Mouse (Mus musculus) E14TG2a.4 (cell line): Measurements from ENCODE around the gene Zfp668.

ENCODE experiments used
- CTCF ChIP-seq: conservative IDR thresholded peaks from 2 replicates; pipeline ENCODE4 v1.5.1; 2014; ENCODE audit warnings: low read length
- NANOG ChIP-seq: IDR thresholded peaks from 2 replicates; pipeline ENCODE4 v1.6.1; 2014; ENCODE audit warnings: borderline replicate concordance, low read length, mixed read lengths
- POU5F1 ChIP-seq: IDR thresholded peaks from 2 replicates; pipeline ENCODE4 v1.6.1; 2014; ENCODE audit warnings: low read length, borderline replicate concordance

GRCm38 (mm10) chr7:127876467-127877348 lies at the start of gene Zfp668:
- TF ChIP-seq CTCF (no peak), POU5F1 (no peak), NANOG (no peak)
